In genomic region chr3:55260139-55260538, GRCm38 (mm10) we compare ENCODE assay signal across 18 mouse cellular contexts. TPM values are rescaled to one million over a fixed set of nuclear protein-coding genes. Genes with fewer than 3 reads are reported as not detected.
A peak's percentile ranks its signal among the peaks of the same experiment; 100 is the strongest.
DNase-seq lines count a peak whose midpoint lies in the region; ATAC-seq and TF ChIP-seq lines count a peak whose summit lies in the region.
"Had no signal": no experiment of that assay in that cellular context is flagged by ENCODE, and none has a peak within 500 bp of the region (broad histone marks: within the 10 kb centered on the region; RNA-seq: fewer than 3 reads in every experiment).

No protein-coding gene starts in this region.

- H3K4me1 ChIP-seq in hindbrain, embryonic 10.5 days (replicated peaks) = no peaks in the 10 kb centered on the region
- H3K4me1 ChIP-seq: embryonic facial prominence, embryonic 13.5 days had no signal

- 0 out of 2 replicates have a peak, but pooled peaks have one; percentile 24 for ATAC-seq in megakaryocyte, adult 5-6 weeks (ENCODE audit: poor library complexity, severe bottlenecking)
- ATAC-seq: forebrain, embryonic 15.5 days; intestine, postnatal 0 days had no signal

- DNase-seq in gastrocnemius, adult 2 months = no peak
- no peak for DNase-seq in gastrocnemius, postnatal 10 days
- DNase-seq in left cerebral cortex, adult 2 months (ENCODE audit: extremely low spot score in 1 of 2, low spot score in 2 of 2) = no peak
- no peak for DNase-seq in left cerebral cortex, adult 8-10 months (ENCODE audit: low spot score in 2 of 2)
- peak; percentile 9 for DNase-seq in A20 (ENCODE audit: low read depth, low spot score)
- no peak for DNase-seq in hindbrain, embryonic 10.5 days (ENCODE audit: low spot score)
- DNase-seq: cerebellum, adult 9-10 months; lung, postnatal 14 days; thymus, postnatal 14 days had no signal

- TF ChIP-seq CTCF in gastrocnemius, adult 2 months (IDR thresholded peaks at IDR 0.05) = no peak
- TF ChIP-seq CTCF in left cerebral cortex, adult 2 months (IDR thresholded peaks at IDR 0.05) = no peak

- peaks cover 8% of the 10 kb centered on the region for H3K36me3 ChIP-seq in hindbrain, embryonic 10.5 days

- H3K27me3 ChIP-seq in hindbrain, embryonic 10.5 days (ENCODE audit: insufficient read depth, poor library complexity, severe bottlenecking) = no peaks in the 10 kb centered on the region
- H3K27me3 ChIP-seq: embryonic facial prominence, embryonic 13.5 days; forebrain, embryonic 15.5 days; neural tube, embryonic 13.5 days had no signal

- intact Hi-C loops in gastrocnemius, adult 2 months (cut with DNase I) = no loop called here
- intact Hi-C loops in left cerebral cortex, adult 2 months (cut with DNase I) = no loop called here

- 91% methylated on average over 7 of the region's 7 CpGs for WGBS in hindbrain, embryonic 10.5 days

- H3K9me3 ChIP-seq in hindbrain, embryonic 10.5 days = no peaks in the 10 kb centered on the region
- H3K9me3 ChIP-seq: embryonic facial prominence, embryonic 13.5 days; forebrain, embryonic 15.5 days; midbrain, embryonic 10.5 days; neural tube, embryonic 13.5 days had no signal

- H3K4me3 ChIP-seq in gastrocnemius, adult 2 months = peak overlapping the region; percentile 24; the same call in 1 of the 2 replicates
- H3K4me3 ChIP-seq in left cerebral cortex, adult 2 months = no peak overlapping the region
- no peak overlapping the region for H3K4me3 ChIP-seq in hindbrain, embryonic 10.5 days
- H3K4me3 ChIP-seq: embryonic facial prominence, embryonic 13.5 days; forebrain, embryonic 15.5 days; midbrain, embryonic 10.5 days; neural tube, embryonic 13.5 days had no signal

- no peak overlapping the region for H3K27ac ChIP-seq in gastrocnemius, adult 2 months
- 0 out of 2 replicates have a peak overlapping the region, but pooled peaks have one; percentile 16 for H3K27ac ChIP-seq in left cerebral cortex, adult 2 months
- no peak overlapping the region for H3K27ac ChIP-seq in hindbrain, embryonic 10.5 days
- H3K27ac ChIP-seq: embryonic facial prominence, embryonic 13.5 days; forebrain, embryonic 15.5 days; hindbrain, postnatal 0 days; liver, embryonic 14.5 days; midbrain, embryonic 10.5 days; neural tube, embryonic 13.5 days had no signal

RNA-seq across cellular contexts. Expression of gene Dclk1, which starts 18.0 kb away (rescaled TPM):
- 1 to 10 TPM; 1.5 to 3.5 TPM for total RNA-seq in gastrocnemius, adult 2 months (2021)
- total RNA-seq in gastrocnemius, postnatal 10 days (2021) = 10 to 100 TPM; 20.5 to 29.9 TPM
- 100 to 1,000 TPM; 871 to 963 TPM for total RNA-seq in left cerebral cortex, adult 2 months (2021)
- 100 to 1,000 TPM; 716 to 851 (median 782) TPM for total RNA-seq in left cerebral cortex, adult 8-10 months (2022)
- total RNA-seq in megakaryocyte, adult 5-6 weeks (2015) = not detected in 2 replicates
- total RNA-seq in megakaryocyte, adult 5-6 weeks (2017) = not detected in 2 replicates
- 52.5 and 81.6 TPM in 2 replicates for polyA plus RNA-seq in hindbrain, embryonic 10.5 days (2016; fragmentation: Nextera tagmentation; extraction: Ambion mirVana)
- total RNA-seq: monocyte, adult 5-6 weeks had no signal

Comparison
In these comparisons a context has a peak if more than half of its experiments do, and no peak if none do; other contexts are left out.
1. RNA of gene Dclk1, which starts 18.0 kb away (total RNA-seq): 871 to 963 TPM in left cerebral cortex, adult 2 months and 716 to 851 TPM in left cerebral cortex, adult 8-10 months; 20.5 to 29.9 TPM in gastrocnemius, postnatal 10 days, 1.5 to 3.5 TPM in gastrocnemius, adult 2 months and not detected in megakaryocyte, adult 5-6 weeks; every median in the first group is over 10 times any median in the second.